Mouse (Mus musculus) MEL (cell line): ENCODE data around the gene D130043K22Rik.

Experiments used
- BHLHE40 ChIP-seq: IDR thresholded peaks from 2 replicates; pipeline ENCODE4 v1.6.1; 2012; ENCODE audit warnings: low read depth, mild to moderate bottlenecking, inconsistent platforms, low read length, improper control_type of control experiment, borderline replicate concordance
- CHD1 ChIP-seq: IDR thresholded peaks from 2 replicates; pipeline ENCODE4 v1.6.1; 2012; ENCODE audit warnings: low read depth, mild to moderate bottlenecking, inconsistent platforms, low read length, improper control_type of control experiment
- CHD2 ChIP-seq: IDR thresholded peaks from 2 replicates; pipeline ENCODE4 v1.6.1; 2011; ENCODE audit warnings: low read length, improper control_type of control experiment
- CTCF ChIP-seq, 3 experiments: IDR thresholded peaks in 2 of 3; conservative IDR thresholded peaks in 1 of 3; 2 replicates each; pipeline ENCODE4 v1.5.1; 2011 to 2012; ENCODE audit warnings: low read length in 3 of 3, low read depth in 2 of 3, mild to moderate bottlenecking in 2 of 3, improper control_type of control experiment in 1 of 3, inconsistent platforms in 1 of 3, mixed read lengths in 1 of 3, moderate library complexity in 1 of 3; ENCODE audit not compliant: control insufficient read depth in 1 of 3, insufficient read depth in 1 of 3, poor library complexity in 1 of 3, severe bottlenecking in 1 of 3
- EP300 ChIP-seq, 2 experiments: IDR thresholded peaks; 2 replicates each; pipeline ENCODE4 v1.6.1; 2011; ENCODE audit warnings: improper control_type of control experiment in 2 of 2, low read length in 2 of 2, low read depth in 1 of 2, mild to moderate bottlenecking in 1 of 2
- GATA1 ChIP-seq: IDR thresholded peaks from 2 replicates; pipeline ENCODE4 v1.6.1; 2011; ENCODE audit warnings: low read depth, low read length, improper control_type of control experiment
- MAX ChIP-seq: IDR thresholded peaks from 2 replicates; pipeline ENCODE4 v1.6.1; 2011; ENCODE audit warnings: low read length, improper control_type of control experiment
- MXI1 ChIP-seq: IDR thresholded peaks from 2 replicates; pipeline ENCODE4 v1.6.1; 2011; ENCODE audit warnings: mild to moderate bottlenecking, low read depth, low read length, improper control_type of control experiment
- POLR2A ChIP-seq, 2 experiments: IDR thresholded peaks; 2 replicates each; pipeline ENCODE4 v1.6.1; 2011 to 2012; ENCODE audit warnings: low read length in 2 of 2, mild to moderate bottlenecking in 2 of 2, control low read depth in 1 of 2, improper control_type of control experiment in 1 of 2, low read depth in 1 of 2, moderate library complexity in 1 of 2; ENCODE audit not compliant: control insufficient read depth in 1 of 2, insufficient read depth in 1 of 2, poor library complexity in 1 of 2
- POLR2AphosphoS5 ChIP-seq: IDR thresholded peaks from 2 replicates; pipeline ENCODE4 v1.6.1; 2012; ENCODE audit warnings: low read depth, borderline replicate concordance, mild to moderate bottlenecking, inconsistent platforms, low read length, moderate library complexity, mixed read lengths
- ZNF384 ChIP-seq: IDR thresholded peaks from 2 replicates; pipeline ENCODE4 v1.6.1; 2012; ENCODE audit warnings: low read depth, mild to moderate bottlenecking, inconsistent platforms, low read length, improper control_type of control experiment

DNA sequence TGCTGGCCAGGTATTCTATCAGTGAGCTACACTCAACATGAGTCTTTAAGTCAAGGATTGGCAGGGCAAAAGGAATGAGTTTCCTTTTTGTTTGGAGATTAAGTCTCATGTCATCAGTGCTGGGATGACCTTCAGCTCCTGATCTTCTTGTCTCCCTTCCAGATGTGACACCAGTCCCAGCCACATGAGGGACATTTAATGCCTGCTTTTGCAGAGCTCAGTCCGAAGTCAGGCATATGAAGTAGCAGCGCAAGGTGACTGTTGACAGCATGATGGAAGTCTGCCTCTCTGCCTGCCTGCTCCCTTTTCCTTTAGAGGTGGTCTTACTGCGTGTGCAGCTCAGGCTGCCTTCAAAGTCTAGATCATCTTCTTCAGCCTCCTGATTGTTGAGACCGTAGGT is 20.3 kb upstream of the D130043K22Rik start:
- no peak for TF ChIP-seq CTCF (IDR thresholded peaks at IDR 0.05 in 2 of 3, conservative IDR thresholded peaks at IDR 0.05 in 1 of 3; ENCODE audit: control insufficient read depth in 1 of 3, insufficient read depth in 1 of 3, low read depth in 2 of 3, low read length in 3 of 3, poor library complexity in 1 of 3, severe bottlenecking in 1 of 3)
- no peak for TF ChIP-seq EP300 (IDR thresholded peaks at IDR 0.05; ENCODE audit: low read depth in 1 of 2, low read length in 2 of 2)
- no peak for TF ChIP-seq POLR2AphosphoS5
- TF ChIP-seq POLR2A (IDR thresholded peaks at IDR 0.05; ENCODE audit: control insufficient read depth in 1 of 2, insufficient read depth in 1 of 2, low read depth in 1 of 2, low read length in 2 of 2, poor library complexity in 1 of 2), result no peak
- no peak for TF ChIP-seq GATA1
- no peak for TF ChIP-seq MXI1
- TF ChIP-seq BHLHE40, result no peak
- TF ChIP-seq CHD2, result no peak
- TF ChIP-seq MAX, result no peak
- TF ChIP-seq ZNF384, result no peak
- TF ChIP-seq CHD1, result no peak
